Mouse (Mus musculus) CD4-positive, CD25-positive, alpha-beta regulatory T cell, adult 4 months (primary cell): ENCODE data around the gene Olfr1395. TPM values are rescaled to one million over a fixed set of nuclear protein-coding genes. Genes with fewer than 3 reads are reported as not detected.
A peak's percentile ranks its signal among the peaks of the same experiment; 100 is the strongest.
"Not testable (repeated sequence)": the region's sequence is repeated elsewhere in the genome, so short reads cannot be mapped to it uniquely, and the experiment has no call there.

ENCODE experiments used
- ATAC-seq: one replicate; pipeline ENCODE4 v1.8.0; 2017
- polyA plus RNA-seq, 2 experiments: library from polyadenylated mRNA; unstranded; fragments of 100-300 nt; shearing (Covaris generic); gene quantifications; one replicate each; pipeline ENCODE4 v1.2.1; 2017

Olfr1395 gene
- polyA plus RNA-seq, 2 experiments from 2014 or later = not detected

- not testable (repeated sequence) for ATAC-seq
These were observed 34.1 kb downstream of the Olfr1395 start for GRCm38 (mm10) chr11:49176047-49176779.

- no peak for ATAC-seq
These were observed 41.1 kb downstream of the Olfr1395 start for GRCm38 (mm10) chr11:49183172-49183571.

GRCm38 (mm10) chr11:49186452-49186851 is 44.4 kb downstream of the Olfr1395 start:
- ATAC-seq = no peak

DNA sequence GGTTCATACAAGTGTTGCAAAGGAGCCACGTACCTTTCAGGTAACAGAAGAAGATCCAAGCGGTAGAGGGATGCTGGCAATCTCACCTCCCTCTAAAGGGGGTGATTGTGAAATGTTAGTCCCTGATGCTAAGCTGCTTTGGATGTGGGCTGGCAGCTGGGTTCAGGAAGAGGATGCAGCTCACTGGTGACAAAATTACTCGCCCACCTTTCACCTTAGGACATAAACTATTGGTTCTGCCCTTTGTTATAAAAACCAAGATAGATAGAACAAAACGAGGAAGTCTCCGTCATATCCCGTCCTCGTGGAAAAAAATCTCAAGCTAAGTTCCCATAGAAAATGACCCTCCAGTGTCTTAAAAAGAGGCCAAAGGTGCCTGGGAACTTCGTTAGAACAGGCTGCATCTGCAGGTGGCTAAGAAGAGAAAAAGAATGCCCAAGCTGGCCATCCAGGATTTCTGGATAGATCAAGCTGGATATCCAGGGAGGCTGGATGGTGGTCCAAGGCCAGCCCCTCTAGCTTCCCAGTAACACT is 44.9 kb downstream of the Olfr1395 start, which contains the start of gene Btnl9:
Btnl9 (minus strand) TSS at position 205 of the 534 bp plus-strand sequence.
- ATAC-seq = no peak

DNA sequence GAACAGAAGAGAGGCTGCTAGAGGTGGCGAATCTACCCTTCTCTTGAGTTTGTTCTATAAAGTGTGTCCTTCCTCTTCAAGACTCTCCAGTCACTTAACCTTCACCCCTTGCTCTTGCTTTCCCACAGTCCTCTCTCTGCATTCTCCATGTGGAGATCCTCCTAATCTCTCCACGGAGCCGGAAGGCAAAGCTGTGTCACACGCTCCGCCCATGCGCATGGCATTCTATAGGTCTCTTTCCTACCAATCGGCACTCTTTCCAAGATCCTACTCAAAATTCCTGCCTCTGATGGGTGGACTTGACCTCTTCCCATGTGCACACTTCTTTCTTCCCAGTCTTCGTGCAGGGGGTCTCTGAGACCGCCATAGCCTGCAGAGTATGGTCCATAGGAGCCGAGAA is 45.6 kb downstream of the Olfr1395 start:
- ATAC-seq = no peak

GRCm38 (mm10) chr11:49189737-49190136 is 47.7 kb downstream of the Olfr1395 start:
- ATAC-seq = peak; percentile 73

DNA sequence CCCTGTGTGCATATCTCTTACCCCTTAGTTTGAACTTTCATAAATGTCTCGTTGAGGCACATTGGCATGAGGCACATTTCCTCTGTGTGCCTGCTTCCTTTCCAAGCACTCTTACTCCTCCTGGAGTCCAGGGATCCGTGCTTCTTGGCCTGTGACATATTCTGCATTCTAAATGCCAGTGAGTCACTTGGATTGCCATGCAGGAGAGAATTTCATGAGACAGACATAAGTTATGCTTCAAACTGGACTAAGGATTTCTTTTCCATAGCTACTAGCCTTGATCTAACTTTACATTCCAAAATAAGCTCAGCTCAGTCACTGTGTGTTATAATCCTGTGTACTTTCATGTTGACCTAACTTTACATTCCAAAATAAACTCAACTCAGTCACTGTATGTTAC is 49.0 kb downstream of the Olfr1395 start:
- no peak for ATAC-seq

DNA sequence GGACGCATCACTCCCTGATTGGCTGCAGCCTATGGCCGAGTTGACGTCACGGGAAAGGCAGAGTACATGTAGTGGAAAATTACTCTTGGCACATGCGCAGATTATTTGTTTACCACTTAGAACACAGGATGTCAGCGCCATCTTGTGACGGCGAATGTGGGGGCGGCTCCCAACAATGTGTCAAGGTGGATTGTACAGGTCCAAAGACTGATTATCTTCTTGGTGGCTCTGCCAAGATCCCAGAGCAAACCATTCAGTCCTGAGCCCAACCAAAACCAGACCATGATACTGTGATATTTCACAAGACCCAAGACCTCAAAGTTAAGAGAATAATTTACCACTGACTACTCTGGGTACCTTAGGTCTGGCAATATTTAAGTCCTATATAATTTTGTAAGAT is 52.7 kb downstream of the Olfr1395 start:
- ATAC-seq = not testable (repeated sequence)

DNA sequence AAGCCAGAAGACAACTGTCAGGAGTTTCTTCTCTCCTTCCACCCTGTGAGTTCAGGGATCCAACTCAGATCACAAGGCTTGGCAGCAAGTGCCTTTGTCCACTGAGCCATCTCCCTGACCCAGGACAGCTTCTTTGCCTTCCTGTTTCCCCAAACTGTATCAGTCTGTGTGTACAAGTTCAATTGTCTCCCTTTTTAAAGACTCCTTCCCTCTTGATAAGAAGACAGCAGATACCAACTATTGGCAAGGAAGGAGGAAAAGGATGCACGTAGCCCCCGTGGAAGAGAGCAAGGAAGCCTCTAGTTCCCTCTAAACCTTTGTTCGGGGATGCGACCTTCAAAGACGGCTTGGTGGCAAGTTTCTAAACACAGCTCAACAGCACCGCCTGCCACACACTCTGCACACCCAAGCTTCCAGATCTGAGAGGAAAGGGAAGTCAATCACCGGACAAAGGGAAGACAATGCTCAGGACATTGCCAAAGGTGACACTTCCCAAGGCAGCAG is 53.8 kb downstream of the Olfr1395 start:
- no peak for ATAC-seq

Other genes with a start within 250 kb of the Olfr1395 start
- 1 to 10 TPM in 1 of 2 experiments, under 1 TPM in 1; 0.39 to 1.1 TPM for gene Gm5431, start 240.1 kb upstream of the Olfr1395 start, polyA plus RNA-seq
- gene Psme2b, start 196.1 kb upstream of the Olfr1395 start, polyA plus RNA-seq = 100 to 1,000 TPM; 248 to 283 TPM
- gene Olfr56, start 163.4 kb upstream of the Olfr1395 start, polyA plus RNA-seq = 1 to 10 TPM in 1 of 2 experiments, under 1 TPM in 1; 0.92 to 1.1 TPM
- 100 to 1,000 TPM; 159 to 268 TPM for gene 9930111J21Rik1, start 162.9 kb upstream of the Olfr1395 start, polyA plus RNA-seq
- gene Gm12185, start 150.0 kb upstream of the Olfr1395 start, polyA plus RNA-seq = 1 to 10 TPM; 7.0 to 8.0 TPM
- 100 to 1,000 TPM; 337 to 352 TPM for gene Tgtp1, start 148.1 kb upstream of the Olfr1395 start, polyA plus RNA-seq
- gene 9930111J21Rik2, start 91.0 kb upstream of the Olfr1395 start, polyA plus RNA-seq = 100 to 1,000 TPM; 148 to 213 TPM
- gene Tgtp2, start 78.1 kb upstream of the Olfr1395 start, polyA plus RNA-seq = 100 to 1,000 TPM; 424 to 495 TPM
- 100 to 1,000 TPM; 473 to 495 TPM for gene Ifi47, start 65.7 kb upstream of the Olfr1395 start, polyA plus RNA-seq
- under 1 TPM; 0.35 to 0.47 TPM for gene Olfr1396, start 27.4 kb upstream of the Olfr1395 start, polyA plus RNA-seq
- not detected for gene Olfr1394, start 12.1 kb downstream of the Olfr1395 start, polyA plus RNA-seq
- under 1 TPM in 1 of 2 experiments, not detected in 1; 0.35 TPM for gene Btnl9, start 44.9 kb downstream of the Olfr1395 start, polyA plus RNA-seq
- gene Zfp62, start 61.0 kb downstream of the Olfr1395 start, polyA plus RNA-seq = 10 to 100 TPM; 60.2 to 62.0 TPM
- 100 to 1,000 TPM in 1 of 2 experiments, 10 to 100 TPM in 1; 70.9 to 106 TPM for gene Mgat1, start 101.9 kb downstream of the Olfr1395 start, polyA plus RNA-seq
- under 1 TPM in 1 of 2 experiments, not detected in 1; 0.28 TPM for gene Olfr1393, start 136.0 kb downstream of the Olfr1395 start, polyA plus RNA-seq
- not detected for gene Olfr1392, start 143.0 kb downstream of the Olfr1395 start, polyA plus RNA-seq
- not detected for gene Olfr10, start 162.5 kb downstream of the Olfr1395 start, polyA plus RNA-seq
- gene Olfr1391, start 180.5 kb downstream of the Olfr1395 start, polyA plus RNA-seq = not detected
- not detected for gene Olfr1390, start 192.9 kb downstream of the Olfr1395 start, polyA plus RNA-seq